Mouse (Mus musculus) heart, adult 11 months (tissue): ENCODE measurements around the gene Gm20695.
A peak's percentile ranks its signal among the peaks of the same experiment; 100 is the strongest.

Source experiments
- DNase-seq: peaks from one replicate; pipeline ENCODE4 v3.0.0; 2022

The Gm20695 gene

GRCm38 (mm10) chr16:3884201-3885064 lies at the start of gene Gm20695, which contains the start of gene Zfp597:
TSS of gene Gm20695 (plus strand) at chr16:3884648.
TSS of gene Zfp597 (minus strand) at chr16:3884561.
- peak; percentile 99 for DNase-seq

- peak; percentile 59 for DNase-seq
These were observed 49.0 kb upstream of the Gm20695 start for GRCm38 (mm10) chr16:3835461-3835860.

- no peak for DNase-seq
These were observed 45.1 kb upstream of the Gm20695 start for GRCm38 (mm10) chr16:3839157-3839885.

- peak; percentile 11 for DNase-seq
These were observed 41.5 kb upstream of the Gm20695 start for GRCm38 (mm10) chr16:3842989-3843388.

- no peak for DNase-seq
These were observed 40.7 kb upstream of the Gm20695 start for GRCm38 (mm10) chr16:3843796-3844195.

- DNase-seq, result peak; percentile 100
These were observed 37.5 kb upstream of the Gm20695 start, which contains the start of gene Zfp174 for GRCm38 (mm10) chr16:3846711-3847518. TSS of gene Zfp174 (plus strand) at chr16:3847268.

- DNase-seq, result no peak
These were observed 36.6 kb upstream of the Gm20695 start for GRCm38 (mm10) chr16:3847871-3848270.

GRCm38 (mm10) chr16:3848416-3848815 lies 36.0 kb upstream of the Gm20695 start:
- no peak for DNase-seq

GRCm38 (mm10) chr16:3851301-3851700 lies 33.1 kb upstream of the Gm20695 start:
- peak; percentile 56 for DNase-seq

GRCm38 (mm10) chr16:3852586-3852985 lies 31.9 kb upstream of the Gm20695 start:
- DNase-seq, result peak; percentile 42

- DNase-seq, result peak; percentile 79
These were observed 29.8 kb upstream of the Gm20695 start for GRCm38 (mm10) chr16:3854437-3855182.

- DNase-seq, result peak; percentile 17
These were observed 28.7 kb upstream of the Gm20695 start for GRCm38 (mm10) chr16:3855776-3856175.

GRCm38 (mm10) chr16:3859254-3859653 lies 25.2 kb upstream of the Gm20695 start:
- peak; percentile 15 for DNase-seq

- no peak for DNase-seq
These were observed 12.6 kb upstream of the Gm20695 start for GRCm38 (mm10) chr16:3871815-3872214.

GRCm38 (mm10) chr16:3872216-3873047 lies 12.0 kb upstream of the Gm20695 start, which contains the start of gene Naa60:
TSS of gene Naa60 (plus strand) at chr16:3872375.
- peak; percentile 99 for DNase-seq

GRCm38 (mm10) chr16:3876346-3876745 lies 8.1 kb upstream of the Gm20695 start:
- peak; percentile 71 for DNase-seq

GRCm38 (mm10) chr16:3885065-3885670 lies 720 bp downstream of the Gm20695 start:
- peak; percentile 91 for DNase-seq

GRCm38 (mm10) chr16:3891621-3892295 lies 7.3 kb downstream of the Gm20695 start:
- DNase-seq, result peak; percentile 65

GRCm38 (mm10) chr16:3893739-3894138 lies 9.3 kb downstream of the Gm20695 start:
- peak; percentile 91 for DNase-seq
